Mouse (Mus musculus) ES-Bruce4 (cell line): ENCODE measurements around the gene Dmac1.

ENCODE experiments used
- CTCF ChIP-seq: IDR thresholded peaks from one replicate; pipeline ENCODE4 v1.8.1; 2011; ENCODE audit warnings: low read depth, low read length
- EP300 ChIP-seq: IDR thresholded peaks from 2 replicates; pipeline ENCODE4 v1.6.1; 2011; ENCODE audit warnings: low read depth, low read length; ENCODE audit not compliant: insufficient read depth
- POLR2A ChIP-seq: IDR thresholded peaks from one replicate; pipeline ENCODE4 v1.8.1; 2011; ENCODE audit warnings: low read length; ENCODE audit not compliant: insufficient read depth

GRCm38 (mm10) chr4:75292315-75292714 lies 14.2 kb upstream of the Dmac1 start:
- no peak for TF ChIP-seq POLR2A
- TF ChIP-seq EP300 = no peak
- TF ChIP-seq CTCF = no peak
